Mouse (Mus musculus) lung, postnatal 14 days (tissue): ENCODE data around the gene Plekhh3.
"Not testable (repeated sequence)": the region's sequence is repeated elsewhere in the genome, so short reads cannot be mapped to it uniquely, and the experiment has no call there.

Source experiments
- DNase-seq: peaks from one replicate; pipeline ENCODE4 v3.0.0; 2021

Plekhh3 gene

GRCm38 (mm10) chr11:101149178-101150105 lies 21.7 kb downstream of the Plekhh3 start:
- no peak for DNase-seq

GRCm38 (mm10) chr11:101148751-101149150 lies 22.4 kb downstream of the Plekhh3 start:
- DNase-seq = no peak

- DNase-seq = no peak
Measured at GRCm38 (mm10) chr11:101146377-101146776, 24.8 kb downstream of the Plekhh3 start.

GRCm38 (mm10) chr11:101143338-101144225 lies 27.6 kb downstream of the Plekhh3 start:
- DNase-seq = no peak

- DNase-seq = no peak
Measured at GRCm38 (mm10) chr11:101142215-101142967, 28.8 kb downstream of the Plekhh3 start.

- DNase-seq = no peak
Measured at GRCm38 (mm10) chr11:101141088-101141487, 30.1 kb downstream of the Plekhh3 start.

- peak; percentile 49 for DNase-seq
Measured at GRCm38 (mm10) chr11:101140164-101140819, 30.9 kb downstream of the Plekhh3 start.

GRCm38 (mm10) chr11:101138536-101139181 lies 32.5 kb downstream of the Plekhh3 start:
- DNase-seq = no peak

- no peak for DNase-seq
Measured at GRCm38 (mm10) chr11:101137000-101137399, 34.2 kb downstream of the Plekhh3 start.

GRCm38 (mm10) chr11:101134217-101134865 lies 36.8 kb downstream of the Plekhh3 start:
- DNase-seq = no peak

GRCm38 (mm10) chr11:101133037-101133436 lies 38.1 kb downstream of the Plekhh3 start:
- no peak for DNase-seq

- no peak for DNase-seq
Measured at GRCm38 (mm10) chr11:101131701-101132100, 39.5 kb downstream of the Plekhh3 start.

- DNase-seq = no peak
Measured at GRCm38 (mm10) chr11:101131187-101131586, 40.0 kb downstream of the Plekhh3 start.

GRCm38 (mm10) chr11:101130056-101130756 lies 40.9 kb downstream of the Plekhh3 start:
- DNase-seq = no peak

- no peak for DNase-seq
Measured at GRCm38 (mm10) chr11:101128996-101129577, 42.1 kb downstream of the Plekhh3 start.

GRCm38 (mm10) chr11:101127075-101127474 lies 44.1 kb downstream of the Plekhh3 start:
- no peak for DNase-seq

GRCm38 (mm10) chr11:101125008-101125407 lies 46.1 kb downstream of the Plekhh3 start:
- not testable (repeated sequence) for DNase-seq

- DNase-seq = not testable (repeated sequence)
Measured at GRCm38 (mm10) chr11:101124494-101124893, 46.7 kb downstream of the Plekhh3 start.

GRCm38 (mm10) chr11:101120545-101121188 lies 50.5 kb downstream of the Plekhh3 start:
- DNase-seq = no peak
